Mouse (Mus musculus) MEL (cell line): ENCODE measurements at regions not wholly inside any gene's neighbourhood (a gene's known extent, or its start where the extent isn't known, plus 50 kb on each side); places are given as distances from the start of the nearest gene placed in this dataset.
"Not testable (repeated sequence)": the region's sequence is repeated elsewhere in the genome, so short reads cannot be mapped to it uniquely, and the experiment has no call there.

ENCODE experiments used
- DNase-seq: peaks from one replicate; pipeline ENCODE4 v3.0.0; 2011; ENCODE audit warnings: low read depth, low spot score
- H3K27ac ChIP-seq: 2 replicates; pipeline ENCODE4 v1.5.1; 2012; ENCODE audit warnings: low read depth, mild to moderate bottlenecking, control low read depth, low read length, moderate library complexity; ENCODE audit not compliant: control insufficient read depth
- H3K27me3 ChIP-seq, 2 experiments: fragments of 150-350 bp in 1 of 2; sonication (generic) in 1 of 2; 2 replicates each; pipeline ENCODE4 v1.6.1; 2012; ENCODE audit warnings: low read length in 2 of 2, mild to moderate bottlenecking in 2 of 2, improper control_type of control experiment in 1 of 2, moderate library complexity in 1 of 2; ENCODE audit not compliant: insufficient read depth in 2 of 2, control insufficient read depth in 1 of 2
- H3K36me3 ChIP-seq, 2 experiments: 2 replicates each; pipeline ENCODE4 v1.6.1; 2012 to 2014; ENCODE audit warnings: low read length in 2 of 2, improper control_type of control experiment in 1 of 2, inconsistent platforms in 1 of 2, mild to moderate bottlenecking in 1 of 2; ENCODE audit not compliant: insufficient read depth in 2 of 2, control insufficient read depth in 1 of 2
- H3K4me1 ChIP-seq, 2 experiments: fragments of 150-350 bp in 1 of 2; sonication (generic) in 1 of 2; 2 replicates each; pipeline ENCODE4 v1.6.1; 2012; ENCODE audit warnings: low read length in 2 of 2, improper control_type of control experiment in 1 of 2, mild to moderate bottlenecking in 1 of 2; ENCODE audit not compliant: insufficient read depth in 2 of 2, control insufficient read depth in 1 of 2
- H3K4me3 ChIP-seq, 2 experiments: fragments of 150-350 bp in 1 of 2; sonication (generic) in 1 of 2; 2 replicates each; pipeline ENCODE4 v1.5.1; 2012; ENCODE audit warnings: low read depth in 2 of 2, low read length in 2 of 2, mild to moderate bottlenecking in 2 of 2, moderate library complexity in 2 of 2, control low read depth in 1 of 2, improper control_type of control experiment in 1 of 2; ENCODE audit not compliant: control insufficient read depth in 1 of 2, insufficient read depth in 1 of 2
- H3K79me2 ChIP-seq: 2 replicates; pipeline ENCODE4 v1.6.1; 2012; ENCODE audit warnings: mild to moderate bottlenecking, low read length, moderate library complexity; ENCODE audit not compliant: control insufficient read depth, poor library complexity, insufficient read depth
- H3K9ac ChIP-seq: 2 replicates; pipeline ENCODE4 v1.6.1; 2012; ENCODE audit warnings: low read depth, mild to moderate bottlenecking, control low read depth, low read length, moderate library complexity; ENCODE audit not compliant: control insufficient read depth, poor library complexity, severe bottlenecking
- H3K9me3 ChIP-seq: fragments of 150-350 bp; sonication (generic); replicated peaks from 2 replicates; pipeline ENCODE4 v1.6.1; 2012; ENCODE audit warnings: mild to moderate bottlenecking, low read length, improper control_type of control experiment, moderate library complexity; ENCODE audit not compliant: insufficient read depth
- BHLHE40 ChIP-seq: IDR thresholded peaks from 2 replicates; pipeline ENCODE4 v1.6.1; 2012; ENCODE audit warnings: low read depth, mild to moderate bottlenecking, inconsistent platforms, low read length, improper control_type of control experiment, borderline replicate concordance
- CTCF ChIP-seq, 3 experiments: IDR thresholded peaks in 2 of 3; conservative IDR thresholded peaks in 1 of 3; 2 replicates each; pipeline ENCODE4 v1.5.1; 2011 to 2012; ENCODE audit warnings: low read length in 3 of 3, low read depth in 2 of 3, mild to moderate bottlenecking in 2 of 3, improper control_type of control experiment in 1 of 3, inconsistent platforms in 1 of 3, mixed read lengths in 1 of 3, moderate library complexity in 1 of 3; ENCODE audit not compliant: control insufficient read depth in 1 of 3, insufficient read depth in 1 of 3, poor library complexity in 1 of 3, severe bottlenecking in 1 of 3
- EP300 ChIP-seq, 2 experiments: IDR thresholded peaks; 2 replicates each; pipeline ENCODE4 v1.6.1; 2011; ENCODE audit warnings: improper control_type of control experiment in 2 of 2, low read length in 2 of 2, low read depth in 1 of 2, mild to moderate bottlenecking in 1 of 2
- GATA1 ChIP-seq: IDR thresholded peaks from 2 replicates; pipeline ENCODE4 v1.6.1; 2011; ENCODE audit warnings: low read depth, low read length, improper control_type of control experiment
- JUND ChIP-seq: IDR thresholded peaks from 2 replicates; pipeline ENCODE4 v1.6.1; 2011; ENCODE audit warnings: low read depth, mild to moderate bottlenecking, improper control_type of control experiment, low read length
- MAZ ChIP-seq: IDR thresholded peaks from 2 replicates; pipeline ENCODE4 v1.6.1; 2012; ENCODE audit warnings: low read depth, mild to moderate bottlenecking, inconsistent platforms, low read length, improper control_type of control experiment
- MEF2A ChIP-seq: IDR thresholded peaks from 2 replicates; pipeline ENCODE4 v1.6.1; 2014; ENCODE audit warnings: low read depth, mild to moderate bottlenecking, inconsistent platforms, low read length, improper control_type of control experiment; ENCODE audit not compliant: poor library complexity, insufficient replicate concordance, severe bottlenecking; ENCODE audit errors: extremely low read depth
- MYB ChIP-seq: IDR thresholded peaks from 2 replicates; pipeline ENCODE4 v1.6.1; 2011; ENCODE audit warnings: mild to moderate bottlenecking, low read depth, low read length, improper control_type of control experiment
- NELFE ChIP-seq: IDR thresholded peaks from 2 replicates; pipeline ENCODE4 v1.6.1; 2011; ENCODE audit warnings: low read depth, low read length, improper control_type of control experiment
- NRF1 ChIP-seq: IDR thresholded peaks from 2 replicates; pipeline ENCODE4 v1.6.1; 2014; ENCODE audit warnings: low read depth, mild to moderate bottlenecking, inconsistent platforms, low read length, improper control_type of control experiment, moderate library complexity; ENCODE audit not compliant: poor library complexity, insufficient read depth, severe bottlenecking
- POLR2A ChIP-seq, 2 experiments: IDR thresholded peaks; 2 replicates each; pipeline ENCODE4 v1.6.1; 2011 to 2012; ENCODE audit warnings: low read length in 2 of 2, mild to moderate bottlenecking in 2 of 2, control low read depth in 1 of 2, improper control_type of control experiment in 1 of 2, low read depth in 1 of 2, moderate library complexity in 1 of 2; ENCODE audit not compliant: control insufficient read depth in 1 of 2, insufficient read depth in 1 of 2, poor library complexity in 1 of 2
- POLR2AphosphoS2 ChIP-seq: IDR thresholded peaks from 2 replicates; pipeline ENCODE4 v1.6.1; 2011; ENCODE audit warnings: low read length, improper control_type of control experiment
- POLR2AphosphoS5 ChIP-seq: IDR thresholded peaks from 2 replicates; pipeline ENCODE4 v1.6.1; 2012; ENCODE audit warnings: low read depth, borderline replicate concordance, mild to moderate bottlenecking, inconsistent platforms, low read length, moderate library complexity, mixed read lengths
- RAD21 ChIP-seq: IDR thresholded peaks from 2 replicates; pipeline ENCODE4 v1.6.1; 2011; ENCODE audit warnings: mild to moderate bottlenecking, low read depth, low read length, improper control_type of control experiment
- SMC3 ChIP-seq: IDR thresholded peaks from 2 replicates; pipeline ENCODE4 v1.6.1; 2011; ENCODE audit warnings: low read depth, low read length, improper control_type of control experiment
- USF2 ChIP-seq, 2 experiments: IDR thresholded peaks; 2 replicates each; pipeline ENCODE4 v1.6.1; 2011 to 2012; ENCODE audit warnings: improper control_type of control experiment in 2 of 2, low read length in 2 of 2, borderline replicate concordance in 1 of 2, inconsistent platforms in 1 of 2, low read depth in 1 of 2, mild to moderate bottlenecking in 1 of 2; ENCODE audit not compliant: insufficient read depth in 1 of 2
- ZC3H11A ChIP-seq: IDR thresholded peaks from 2 replicates; pipeline ENCODE4 v1.6.1; 2012; ENCODE audit warnings: low read depth, mild to moderate bottlenecking, inconsistent platforms, low read length, improper control_type of control experiment

GRCm38 (mm10) chr17:50346451-50347192, 53.2 kb upstream of the Dazl start:
- H3K4me3 ChIP-seq = no peak overlapping the region
- H3K4me1 ChIP-seq = peaks cover 4 to 5% of the 10 kb centered on the region in 2 experiments; a peak in 2 of 4 replicates
- no peak for DNase-seq
- TF ChIP-seq POLR2AphosphoS2 = no peak
- peak; percentile 74; the same call in 1 of the 2 replicates for TF ChIP-seq GATA1
- TF ChIP-seq EP300 (IDR thresholded peaks at IDR 0.05; ENCODE audit: low read depth in 1 of 2, low read length in 2 of 2) = 0 out of 4 replicates have a peak, but pooled peaks of 1 of the 2 experiments have one; percentile 19
- TF ChIP-seq, all 39 proteins: peak for 2
- H3K9ac ChIP-seq = no peak overlapping the region
- H3K27me3 ChIP-seq = no peaks in the 10 kb centered on the region
- no peaks in the 10 kb centered on the region for H3K9me3 ChIP-seq
- peaks cover 0 to 5% of the 10 kb centered on the region in 2 experiments; a peak in 2 of 4 replicates for H3K36me3 ChIP-seq
- H3K79me2 ChIP-seq = no peaks in the 10 kb centered on the region
- no peak overlapping the region for H3K27ac ChIP-seq

- not testable (repeated sequence) for H3K27ac ChIP-seq, H3K4me1 ChIP-seq, H3K36me3 ChIP-seq, H3K79me2 ChIP-seq, H3K4me3 ChIP-seq, H3K9me3 ChIP-seq, H3K9ac ChIP-seq, H3K27me3 ChIP-seq, DNase-seq
- TF ChIP-seq CTCF (IDR thresholded peaks at IDR 0.05 in 2 of 3, conservative IDR thresholded peaks at IDR 0.05 in 1 of 3; ENCODE audit: control insufficient read depth in 1 of 3, insufficient read depth in 1 of 3, low read depth in 2 of 3, low read length in 3 of 3, poor library complexity in 1 of 3, severe bottlenecking in 1 of 3) (peak in 2 of 3 experiments; percentile 11 to 41; a peak in 2 of 6 replicates), RAD21 (peak; percentile 29), ZC3H11A (peak; percentile 31; the same call in 1 of the 2 replicates), SMC3 (peak; percentile 54)
These were observed 60.4 kb upstream of the Dazl start for GRCm38 (mm10) chr17:50353818-50354217.

GRCm38 (mm10) chr17:50354357-50354756, 60.9 kb upstream of the Dazl start:
- Histone ChIP-seq H3K4me3 (no peak overlapping the region), H3K36me3 (peaks cover 0 to 2% of the 10 kb centered on the region in 2 experiments; a peak in 1 of 4 replicates), H3K4me1 (peaks cover 2 to 5% of the 10 kb centered on the region in 2 experiments; a peak in 2 of 4 replicates), H3K27ac (no peak overlapping the region)
- DNase-seq = no peak
- TF ChIP-seq NELFE = no peak
- TF ChIP-seq BHLHE40 = no peak
- no peak for TF ChIP-seq MAZ
- no peak for TF ChIP-seq EP300 (IDR thresholded peaks at IDR 0.05; ENCODE audit: low read depth in 1 of 2, low read length in 2 of 2)
- no peak for TF ChIP-seq POLR2A (IDR thresholded peaks at IDR 0.05; ENCODE audit: control insufficient read depth in 1 of 2, insufficient read depth in 1 of 2, low read depth in 1 of 2, low read length in 2 of 2, poor library complexity in 1 of 2)
- no peak for TF ChIP-seq NRF1
- TF ChIP-seq POLR2AphosphoS5 = no peak
- no peak for TF ChIP-seq CTCF (IDR thresholded peaks at IDR 0.05 in 2 of 3, conservative IDR thresholded peaks at IDR 0.05 in 1 of 3; ENCODE audit: control insufficient read depth in 1 of 3, insufficient read depth in 1 of 3, low read depth in 2 of 3, low read length in 3 of 3, poor library complexity in 1 of 3, severe bottlenecking in 1 of 3)
- TF ChIP-seq USF2 (IDR thresholded peaks at IDR 0.05; ENCODE audit: borderline replicate concordance in 1 of 2, insufficient read depth in 1 of 2, low read depth in 1 of 2, low read length in 2 of 2) = no peak
- TF ChIP-seq GATA1 = no peak
- no peak for TF ChIP-seq SMC3
- no peak for TF ChIP-seq MYB
- TF ChIP-seq JUND = no peak
- TF ChIP-seq MEF2A = no peak
- TF ChIP-seq, all 39 proteins: peak for 0
- Histone ChIP-seq H3K9me3 (no peaks in the 10 kb centered on the region), H3K79me2 (no peaks in the 10 kb centered on the region), H3K27me3 (no peaks in the 10 kb centered on the region), H3K9ac (no peak overlapping the region)
